Mouse (Mus musculus) lung, postnatal 36 days (tissue): ENCODE measurements around the gene Dnajc17.

Source experiments
- DNase-seq: peaks from one replicate; pipeline ENCODE4 v3.0.0; 2022; ENCODE audit warnings: mixed read lengths

The Dnajc17 gene

GRCm38 (mm10) chr2:119197493-119197892 is 11.1 kb downstream of the Dnajc17 start:
- DNase-seq = no peak

GRCm38 (mm10) chr2:119196316-119197108 is 12.1 kb downstream of the Dnajc17 start:
- no peak for DNase-seq

- no peak for DNase-seq
These were observed 14.5 kb downstream of the Dnajc17 start for GRCm38 (mm10) chr2:119194140-119194539.

DNA sequence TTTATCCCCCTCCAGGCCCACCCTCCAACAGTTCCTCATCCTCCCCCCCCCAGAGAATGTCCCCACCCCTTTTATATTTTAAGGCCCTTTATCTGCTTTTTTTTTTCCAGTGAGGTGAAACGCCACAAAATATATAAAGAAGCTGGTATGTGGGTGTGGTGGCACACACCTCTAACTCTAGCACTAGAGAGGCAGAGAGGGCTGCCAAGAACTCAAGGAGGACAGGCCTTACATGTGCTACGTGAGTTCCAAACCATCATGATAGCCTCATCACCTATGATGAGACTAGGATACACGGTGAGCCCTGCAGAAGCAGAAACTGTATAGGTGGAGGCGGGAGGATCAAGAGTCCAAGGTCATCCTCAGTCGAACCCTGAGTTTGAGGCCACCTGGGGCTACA is 17.6 kb downstream of the Dnajc17 start:
- no peak for DNase-seq

GRCm38 (mm10) chr2:119189029-119189710 is 19.4 kb downstream of the Dnajc17 start:
- peak; percentile 90 for DNase-seq

DNA sequence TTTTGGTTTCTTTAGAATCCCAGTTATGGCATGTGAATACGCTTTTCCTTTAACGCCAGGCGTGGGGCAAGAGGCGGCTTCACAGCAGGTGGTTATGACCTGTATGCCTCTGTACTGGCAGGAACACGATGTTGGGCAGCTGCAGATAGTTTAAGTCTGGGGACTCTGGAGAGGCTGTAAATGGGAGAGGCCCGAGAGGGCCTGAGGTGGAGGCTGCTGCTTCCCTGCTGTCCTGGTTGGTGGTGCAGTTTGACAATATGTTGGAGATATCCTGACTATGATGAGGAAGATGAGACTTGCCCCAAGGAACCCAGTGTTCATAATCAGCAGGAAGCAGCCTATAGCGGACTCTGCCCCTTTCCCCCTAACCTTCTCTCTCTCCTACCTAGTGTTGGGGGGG is 25.7 kb downstream of the Dnajc17 start:
- DNase-seq = no peak

DNA sequence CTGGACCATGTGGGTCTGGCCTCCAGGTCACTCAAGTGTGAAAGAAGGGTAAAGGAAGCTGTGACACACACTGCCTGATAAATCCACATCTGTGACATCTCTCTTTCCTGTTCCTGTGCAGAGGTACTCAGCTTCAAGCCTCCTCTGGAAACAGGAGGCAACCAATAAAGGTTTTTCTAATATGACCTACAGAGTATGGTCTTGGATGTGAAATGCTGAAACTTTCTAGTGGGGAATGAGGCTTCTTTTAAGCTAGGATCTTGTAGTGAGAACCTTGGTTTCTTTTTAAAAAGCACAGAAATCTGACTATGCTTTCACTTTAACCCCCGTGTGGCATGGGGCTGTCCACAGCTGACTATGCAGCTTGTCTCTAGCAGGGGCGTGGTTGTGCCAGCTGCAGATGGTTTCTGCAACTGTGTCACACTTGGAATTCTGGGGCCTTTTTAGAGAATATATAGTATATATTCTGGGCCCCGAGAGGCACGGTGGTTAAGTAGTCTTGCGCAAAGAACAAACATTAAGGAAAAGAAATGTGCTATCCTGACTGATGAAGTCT is 31.1 kb downstream of the Dnajc17 start:
- DNase-seq = no peak

DNA sequence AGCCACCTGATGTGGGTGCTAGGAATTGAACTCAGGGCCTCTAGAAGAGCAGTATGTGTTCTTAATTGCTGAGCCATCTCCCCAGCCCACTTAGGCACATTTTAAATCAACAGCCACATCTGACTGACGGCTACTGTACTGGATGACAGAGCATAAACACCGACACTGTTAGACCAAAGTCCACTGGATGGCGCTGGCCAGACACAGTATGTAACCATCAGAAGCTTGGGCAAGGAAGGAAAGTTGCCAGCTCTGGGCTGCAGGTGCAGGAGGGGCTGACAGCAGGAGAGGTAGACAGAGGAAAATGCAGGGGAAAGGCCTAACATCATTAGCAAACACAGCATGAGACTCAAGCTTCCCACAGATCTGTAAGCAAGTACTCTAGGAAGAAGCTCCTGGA is 31.8 kb downstream of the Dnajc17 start:
- no peak for DNase-seq

GRCm38 (mm10) chr2:119175614-119176013 is 33.0 kb downstream of the Dnajc17 start:
- DNase-seq = no peak

DNA sequence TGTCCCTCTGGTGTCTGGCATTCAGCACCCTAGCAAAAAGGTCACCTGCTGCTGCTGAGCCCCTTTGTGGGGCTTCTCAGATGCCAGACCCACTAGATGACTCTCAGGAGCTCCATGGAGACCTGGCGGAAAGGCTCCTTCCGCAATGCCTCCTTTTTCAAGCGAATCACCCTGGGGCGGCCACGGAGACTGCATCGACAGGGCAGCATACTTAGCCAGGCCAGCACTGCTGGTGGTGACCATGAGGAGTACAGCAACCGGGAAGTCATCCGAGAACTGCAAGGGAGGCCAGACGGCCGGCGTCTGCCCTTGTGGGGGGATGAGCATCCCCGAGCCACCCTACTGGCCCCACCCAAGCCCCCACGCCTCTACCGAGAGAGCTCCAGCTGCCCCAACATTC is 33.7 kb downstream of the Dnajc17 start:
- DNase-seq = no peak

- no peak for DNase-seq
These were observed 34.5 kb downstream of the Dnajc17 start, which contains the start of gene Gm14137 for GRCm38 (mm10) chr2:119173991-119174651. Gene Gm14137 (plus strand): TSS chr2:119174509.

GRCm38 (mm10) chr2:119172862-119173576 is 35.6 kb downstream of the Dnajc17 start:
- peak; percentile 82 for DNase-seq

DNA sequence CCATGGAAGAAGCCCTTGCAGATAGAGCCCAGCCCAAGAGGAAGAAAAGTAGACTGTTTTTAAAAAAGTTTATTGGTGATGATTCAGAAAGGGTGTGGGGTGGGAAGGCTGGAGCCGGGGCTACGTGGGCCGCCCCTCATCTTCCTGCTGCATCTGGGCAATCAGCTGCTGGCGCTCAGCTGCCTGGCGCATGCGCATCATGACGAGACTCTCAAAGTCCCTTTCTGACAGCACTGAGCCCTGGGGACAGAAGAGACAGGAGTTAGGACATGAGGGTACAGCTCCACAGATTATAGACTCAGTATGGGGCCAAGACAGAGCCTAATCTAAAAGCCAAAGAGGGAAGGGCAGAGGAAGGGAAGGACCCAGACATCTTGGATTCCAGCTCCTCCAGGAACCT is 36.1 kb downstream of the Dnajc17 start:
- DNase-seq = no peak

DNA sequence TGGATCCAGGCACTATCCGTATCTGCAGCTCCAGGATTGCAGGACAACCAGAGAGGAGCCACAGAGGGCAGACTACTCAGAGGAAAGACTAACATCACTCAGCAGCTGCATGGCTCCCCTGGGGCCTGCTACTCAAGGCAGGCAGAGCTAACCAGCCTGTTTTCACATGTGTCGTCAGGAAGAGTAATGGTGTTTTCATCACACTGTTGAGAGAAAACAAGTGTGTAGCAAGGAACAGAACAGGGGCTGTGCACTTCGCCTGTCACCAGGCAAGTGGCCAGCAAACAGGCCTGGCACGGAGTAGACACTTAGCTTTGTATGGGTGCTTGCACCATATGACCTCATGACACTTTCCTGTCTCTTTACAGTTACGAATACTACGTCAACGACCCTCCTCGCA is 37.0 kb downstream of the Dnajc17 start:
- no peak for DNase-seq

- DNase-seq = no peak
These were observed 38.3 kb downstream of the Dnajc17 start for GRCm38 (mm10) chr2:119170282-119170681.

- no peak for DNase-seq
These were observed 40.7 kb downstream of the Dnajc17 start for GRCm38 (mm10) chr2:119167866-119168256.

- peak; percentile 76 for DNase-seq
These were observed 41.4 kb downstream of the Dnajc17 start, which contains the start of gene Gchfr for GRCm38 (mm10) chr2:119166901-119167865. Gene Gchfr (plus strand): TSS chr2:119167773.

- DNase-seq = no peak
These were observed 43.2 kb downstream of the Dnajc17 start for GRCm38 (mm10) chr2:119165401-119165800.

GRCm38 (mm10) chr2:119163999-119164398 is 44.6 kb downstream of the Dnajc17 start:
- DNase-seq = no peak

GRCm38 (mm10) chr2:119163135-119163534 is 45.5 kb downstream of the Dnajc17 start:
- peak; percentile 13 for DNase-seq

GRCm38 (mm10) chr2:119161247-119161646 is 47.3 kb downstream of the Dnajc17 start:
- peak; percentile 71 for DNase-seq
